Mouse (Mus musculus) lung, postnatal 25 days (tissue): ENCODE results near the gene Pik3c2b.
A peak's percentile ranks its signal among the peaks of the same experiment; 100 is the strongest.

Source experiments
- DNase-seq: peaks from one replicate; pipeline ENCODE4 v3.0.0; 2022; ENCODE audit warnings: low spot score

Gene Pik3c2b

GRCm38 (mm10) chr1:133073327-133073856 is 27.9 kb downstream of the Pik3c2b start:
- no peak for DNase-seq

GRCm38 (mm10) chr1:133074541-133074940 is 29.1 kb downstream of the Pik3c2b start:
- no peak for DNase-seq

GRCm38 (mm10) chr1:133075651-133076400 is 30.4 kb downstream of the Pik3c2b start:
- DNase-seq, result no peak

- DNase-seq, result peak; percentile 70
Measured at GRCm38 (mm10) chr1:133076681-133077514, 31.4 kb downstream of the Pik3c2b start.

GRCm38 (mm10) chr1:133077606-133078337 is 32.3 kb downstream of the Pik3c2b start:
- DNase-seq, result no peak

GRCm38 (mm10) chr1:133078338-133078727 is 32.9 kb downstream of the Pik3c2b start:
- DNase-seq, result no peak

GRCm38 (mm10) chr1:133079509-133079908 is 34.0 kb downstream of the Pik3c2b start:
- no peak for DNase-seq

- DNase-seq, result no peak
Measured at GRCm38 (mm10) chr1:133080079-133080561, 34.7 kb downstream of the Pik3c2b start.

- DNase-seq, result no peak
Measured at GRCm38 (mm10) chr1:133080717-133081116, 35.2 kb downstream of the Pik3c2b start.

GRCm38 (mm10) chr1:133083003-133083546 is 37.6 kb downstream of the Pik3c2b start:
- DNase-seq, result no peak

GRCm38 (mm10) chr1:133083942-133084625 is 38.6 kb downstream of the Pik3c2b start:
- DNase-seq, result peak; percentile 74

- no peak for DNase-seq
Measured at GRCm38 (mm10) chr1:133084708-133085416, 39.4 kb downstream of the Pik3c2b start.

- no peak for DNase-seq
Measured at GRCm38 (mm10) chr1:133085417-133085742, 39.9 kb downstream of the Pik3c2b start.

- DNase-seq, result no peak
Measured at GRCm38 (mm10) chr1:133086804-133087203, 41.3 kb downstream of the Pik3c2b start.

- peak; percentile 80 for DNase-seq
Measured at GRCm38 (mm10) chr1:133087206-133087905, 41.9 kb downstream of the Pik3c2b start.

- no peak for DNase-seq
Measured at GRCm38 (mm10) chr1:133088196-133088595, 42.7 kb downstream of the Pik3c2b start.

GRCm38 (mm10) chr1:133089415-133089814 is 43.9 kb downstream of the Pik3c2b start:
- DNase-seq, result peak; percentile 74

- peak; percentile 92 for DNase-seq
Measured at GRCm38 (mm10) chr1:133090641-133091040, 45.2 kb downstream of the Pik3c2b start.

- DNase-seq, result peak; percentile 87
Measured at GRCm38 (mm10) chr1:133091483-133091882, 46.0 kb downstream of the Pik3c2b start.

- no peak for DNase-seq
Measured at GRCm38 (mm10) chr1:133093719-133094118, 48.3 kb downstream of the Pik3c2b start.
